Mouse (Mus musculus): ENCODE results near the gene Zbtb2. TPM values are rescaled to one million over a fixed set of nuclear protein-coding genes. Genes with fewer than 3 reads are reported as not detected.

The Zbtb2 gene
- total and polyA plus RNA-seq, 3 experiments, result 7.5 to 21.5 (median 11.9) TPM

DNA sequence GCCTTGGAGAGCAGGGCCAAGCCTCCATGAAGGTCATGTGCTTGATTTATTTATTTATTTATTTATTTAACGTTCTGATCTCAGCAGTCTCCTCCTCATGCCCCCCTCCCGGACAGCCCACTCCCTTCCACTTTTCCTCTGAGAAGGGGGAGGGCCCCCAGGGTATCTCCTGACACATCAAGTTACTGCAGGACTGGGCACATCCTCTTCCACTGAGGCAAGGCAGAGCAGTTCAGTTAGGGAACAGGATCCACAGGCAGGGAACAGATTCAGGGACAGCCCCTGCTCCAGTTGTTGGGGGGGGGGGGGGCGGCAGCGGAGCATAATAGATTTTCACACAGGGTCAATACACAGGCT lies 40.8 kb downstream of the Zbtb2 start:
- Histone ChIP-seq H3K4me3 (ENCODE audit: low read depth, low read length) (no peak overlapping the region), H3K36me3 (replicated peaks) (no peaks in the 10 kb centered on the region), H3K27me3 (ENCODE audit: insufficient read depth, low read length) (peaks cover 3% of the 10 kb centered on the region; the same call in 1 of the 2 replicates), H3K9me3 (replicated peaks) (no peaks in the 10 kb centered on the region), H3K4me1 (ENCODE audit: insufficient read depth, low read depth, low read length) (no peaks in the 10 kb centered on the region)
- ATAC-seq (ENCODE audit: extremely low read depth, insufficient number of reproducible peaks, low FRiP score, poor library complexity, severe bottlenecking) (no peak), DNase-seq (ENCODE audit: low spot score) (no peak)
- no peak for TF ChIP-seq GATA2 (IDR thresholded peaks at IDR 0.05; ENCODE audit: borderline replicate concordance, low read depth, low read length)
- TF ChIP-seq POLR2AphosphoS5 (IDR thresholded peaks at IDR 0.05; ENCODE audit: insufficient replicate concordance, low read depth, low read length), result no peak

DNA sequence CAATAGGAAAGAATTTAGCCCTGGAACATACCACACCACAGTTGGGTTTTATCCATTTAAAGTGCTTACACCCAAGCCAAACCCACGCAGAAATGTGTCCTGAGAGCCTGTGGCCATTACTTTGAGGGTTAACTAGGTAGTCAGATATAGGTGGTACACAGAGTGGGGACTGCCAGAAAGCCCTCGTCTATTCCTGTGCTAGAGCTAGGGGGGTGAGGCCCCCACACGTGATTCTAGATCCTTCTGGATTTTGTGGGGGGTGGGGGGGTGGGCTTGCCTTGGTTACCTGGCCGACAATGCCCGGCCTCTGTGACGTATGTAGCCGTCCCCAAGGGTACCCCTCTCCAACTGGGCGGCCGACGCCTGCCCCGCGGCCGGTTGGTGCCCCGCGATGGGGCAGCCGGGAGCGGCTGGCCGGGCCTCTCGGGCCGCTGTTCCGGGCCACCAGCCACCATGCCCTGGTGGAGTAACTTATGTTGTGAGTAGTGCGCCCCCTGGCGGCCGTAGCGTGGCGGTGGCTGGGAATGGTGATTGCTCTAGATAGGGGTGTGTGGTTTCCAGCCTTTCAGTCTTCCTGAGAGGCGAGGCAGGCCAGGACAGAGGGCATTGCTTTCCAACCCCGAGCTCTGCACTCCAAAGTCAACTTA lies 41.3 kb downstream of the Zbtb2 start:
- H3K4me1 ChIP-seq (ENCODE audit: insufficient read depth, low read depth, low read length), result no peaks in the 10 kb centered on the region
- H3K27me3 ChIP-seq (ENCODE audit: insufficient read depth, low read length), result peaks cover 3% of the 10 kb centered on the region; the same call in 1 of the 2 replicates
- no peak for TF ChIP-seq TAL1 (conservative IDR thresholded peaks at IDR 0.05; ENCODE audit: low read depth, low read length)
- no peak for TF ChIP-seq GATA1 (IDR thresholded peaks at IDR 0.05; ENCODE audit: borderline replicate concordance, low read length)
- no peak for TF ChIP-seq POLR2AphosphoS5 (IDR thresholded peaks at IDR 0.05; ENCODE audit: insufficient replicate concordance, low read depth, low read length)
- no peak for TF ChIP-seq GATA2 (IDR thresholded peaks at IDR 0.05; ENCODE audit: borderline replicate concordance, low read depth, low read length)
- peak; percentile 69; the same call in 1 of the 2 replicates for TF ChIP-seq CTCF (IDR thresholded peaks at IDR 0.05; ENCODE audit: low read depth, low read length)
- H3K9me3 ChIP-seq (replicated peaks), result no peaks in the 10 kb centered on the region
- H3K36me3 ChIP-seq (replicated peaks), result no peaks in the 10 kb centered on the region
- peak overlapping the region; percentile 16; the same call in 1 of the 2 replicates for H3K4me3 ChIP-seq (ENCODE audit: low read depth, low read length)
- DNase-seq (ENCODE audit: low spot score) (peak; percentile 63), ATAC-seq (ENCODE audit: extremely low read depth, insufficient number of reproducible peaks, low FRiP score, poor library complexity, severe bottlenecking) (peak; percentile 63; the same call in 1 of the 2 replicates)

DNA sequence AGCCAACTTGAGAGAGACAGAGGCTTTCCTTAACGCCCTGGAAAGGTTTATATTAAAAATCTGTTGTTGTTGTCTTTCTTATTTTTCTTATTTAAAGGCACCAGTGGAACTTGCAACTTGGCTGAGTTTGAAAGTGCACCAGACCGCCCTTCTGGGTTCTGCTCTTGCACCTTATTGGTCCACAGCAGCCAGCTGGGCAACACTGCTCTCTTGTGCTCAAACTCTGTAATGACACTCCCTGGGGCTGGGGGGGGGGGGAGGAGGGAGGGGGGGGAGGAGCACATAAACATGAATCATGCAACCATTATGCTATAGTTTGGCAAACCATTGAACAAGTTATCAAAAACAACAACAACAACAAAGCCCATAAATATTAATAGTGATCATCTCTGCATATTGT lies 46.5 kb downstream of the Zbtb2 start:
- H3K4me3 ChIP-seq (ENCODE audit: low read depth, low read length), result no peak overlapping the region
- no peaks in the 10 kb centered on the region for H3K4me1 ChIP-seq (ENCODE audit: insufficient read depth, low read depth, low read length)
- no peaks in the 10 kb centered on the region for H3K9me3 ChIP-seq (replicated peaks)
- peaks cover 19% of the 10 kb centered on the region for H3K27me3 ChIP-seq (ENCODE audit: insufficient read depth, low read length)
- TF ChIP-seq TAL1 (conservative IDR thresholded peaks at IDR 0.05; ENCODE audit: low read depth, low read length), result no peak
- no peak for TF ChIP-seq GATA2 (IDR thresholded peaks at IDR 0.05; ENCODE audit: borderline replicate concordance, low read depth, low read length)
- TF ChIP-seq CTCF (IDR thresholded peaks at IDR 0.05; ENCODE audit: low read depth, low read length), result no peak
- no peak for TF ChIP-seq GATA1 (IDR thresholded peaks at IDR 0.05; ENCODE audit: borderline replicate concordance, low read length)
- TF ChIP-seq POLR2AphosphoS5 (IDR thresholded peaks at IDR 0.05; ENCODE audit: insufficient replicate concordance, low read depth, low read length), result no peak
- no peaks in the 10 kb centered on the region for H3K36me3 ChIP-seq (replicated peaks)
- DNase-seq (ENCODE audit: low spot score) (no peak), ATAC-seq (ENCODE audit: extremely low read depth, insufficient number of reproducible peaks, low FRiP score, poor library complexity, severe bottlenecking) (no peak)

DNA sequence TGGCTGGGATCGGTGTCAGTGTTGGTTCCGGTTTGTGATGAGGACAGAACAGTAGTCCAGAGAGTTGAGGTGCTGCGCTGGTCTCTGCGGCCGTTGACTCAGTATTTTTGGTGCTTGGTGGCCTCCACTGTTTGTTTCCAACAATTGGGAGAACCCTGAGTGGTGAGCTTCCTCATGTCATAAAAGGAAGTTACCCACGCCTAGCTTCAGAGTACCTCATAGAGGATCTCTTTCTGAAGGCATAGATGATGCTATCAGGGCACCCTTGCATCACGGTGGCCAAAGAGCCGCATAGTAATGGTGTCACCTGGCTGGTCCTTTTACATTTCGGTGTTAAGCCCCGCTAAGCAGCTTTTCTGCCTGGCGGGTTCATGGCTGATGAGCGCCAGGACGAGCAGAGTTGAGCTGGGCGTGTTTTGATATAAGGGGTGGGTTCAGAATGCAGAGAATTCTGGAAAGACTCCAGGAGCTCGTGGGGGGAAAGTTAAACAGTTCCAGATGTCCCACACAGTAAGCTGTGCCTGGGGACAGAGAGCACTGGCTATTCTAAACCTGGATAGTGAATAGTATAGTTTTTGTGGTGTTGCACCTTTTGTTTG lies 48.9 kb downstream of the Zbtb2 start:
- Histone ChIP-seq H3K4me1 (ENCODE audit: insufficient read depth, low read depth, low read length) (peaks cover 4% of the 10 kb centered on the region; the same call in 1 of the 2 replicates), H3K27me3 (ENCODE audit: insufficient read depth, low read length) (peaks cover 19% of the 10 kb centered on the region), H3K4me3 (ENCODE audit: low read depth, low read length) (no peak overlapping the region), H3K9me3 (replicated peaks) (no peaks in the 10 kb centered on the region), H3K36me3 (replicated peaks) (no peaks in the 10 kb centered on the region)
- ATAC-seq (ENCODE audit: extremely low read depth, insufficient number of reproducible peaks, low FRiP score, poor library complexity, severe bottlenecking) (no peak), DNase-seq (ENCODE audit: low spot score) (no peak)
- TF ChIP-seq GATA2 (IDR thresholded peaks at IDR 0.05; ENCODE audit: borderline replicate concordance, low read depth, low read length) (no peak), POLR2AphosphoS5 (IDR thresholded peaks at IDR 0.05; ENCODE audit: insufficient replicate concordance, low read depth, low read length) (no peak), GATA1 (IDR thresholded peaks at IDR 0.05; ENCODE audit: borderline replicate concordance, low read length) (no peak), TAL1 (conservative IDR thresholded peaks at IDR 0.05; ENCODE audit: low read depth, low read length) (no peak), CTCF (IDR thresholded peaks at IDR 0.05; ENCODE audit: low read depth, low read length) (no peak)

DNA sequence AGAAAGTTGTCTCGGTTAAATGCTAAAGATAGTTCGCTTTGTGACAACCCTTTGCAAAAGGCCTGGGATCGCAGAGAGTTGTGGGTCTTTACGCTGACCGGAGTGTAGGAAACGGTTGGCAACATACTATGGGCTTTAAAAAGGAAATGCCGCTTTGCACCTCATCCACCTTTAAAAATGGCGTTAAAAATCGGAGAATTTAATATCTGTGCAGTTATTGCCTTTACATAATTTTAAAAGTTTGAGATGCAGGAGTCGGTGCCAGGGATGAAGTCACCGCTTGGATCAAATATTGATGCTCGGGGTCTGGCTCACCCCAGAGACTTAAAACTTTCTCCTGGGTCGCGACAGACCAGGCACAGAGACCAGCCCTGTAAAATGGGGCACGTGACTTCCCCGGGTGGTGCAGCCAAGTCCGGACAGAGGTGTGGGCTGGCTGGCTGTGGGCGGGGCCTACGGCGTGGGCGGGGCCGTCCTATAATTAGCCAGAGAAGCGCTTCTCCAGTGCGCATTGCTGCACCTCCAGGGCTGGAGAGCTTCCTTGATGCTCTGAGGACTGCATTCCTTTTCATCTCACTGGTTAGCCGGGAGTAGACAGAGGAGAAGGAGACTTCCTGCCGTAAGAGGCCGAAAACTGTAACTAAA lies 53.7 kb downstream of the Zbtb2 start:
- Histone ChIP-seq H3K4me3 (ENCODE audit: low read depth, low read length) (no peak overlapping the region; the same call in 1 of the 2 replicates), H3K4me1 (ENCODE audit: insufficient read depth, low read depth, low read length) (peaks cover 4% of the 10 kb centered on the region; the same call in 1 of the 2 replicates), H3K27me3 (ENCODE audit: insufficient read depth, low read length) (peaks cover 15% of the 10 kb centered on the region), H3K9me3 (replicated peaks) (no peaks in the 10 kb centered on the region), H3K36me3 (replicated peaks) (no peaks in the 10 kb centered on the region)
- DNase-seq (ENCODE audit: low spot score), result no peak
- TF ChIP-seq TAL1 (conservative IDR thresholded peaks at IDR 0.05; ENCODE audit: low read depth, low read length) (no peak), POLR2AphosphoS5 (IDR thresholded peaks at IDR 0.05; ENCODE audit: insufficient replicate concordance, low read depth, low read length) (no peak), CTCF (IDR thresholded peaks at IDR 0.05; ENCODE audit: low read depth, low read length) (no peak), GATA1 (IDR thresholded peaks at IDR 0.05; ENCODE audit: borderline replicate concordance, low read length) (no peak), GATA2 (IDR thresholded peaks at IDR 0.05; ENCODE audit: borderline replicate concordance, low read depth, low read length) (no peak)
- peak; percentile 22; the same call in 1 of the 2 replicates for ATAC-seq (ENCODE audit: extremely low read depth, insufficient number of reproducible peaks, low FRiP score, poor library complexity, severe bottlenecking)

DNA sequence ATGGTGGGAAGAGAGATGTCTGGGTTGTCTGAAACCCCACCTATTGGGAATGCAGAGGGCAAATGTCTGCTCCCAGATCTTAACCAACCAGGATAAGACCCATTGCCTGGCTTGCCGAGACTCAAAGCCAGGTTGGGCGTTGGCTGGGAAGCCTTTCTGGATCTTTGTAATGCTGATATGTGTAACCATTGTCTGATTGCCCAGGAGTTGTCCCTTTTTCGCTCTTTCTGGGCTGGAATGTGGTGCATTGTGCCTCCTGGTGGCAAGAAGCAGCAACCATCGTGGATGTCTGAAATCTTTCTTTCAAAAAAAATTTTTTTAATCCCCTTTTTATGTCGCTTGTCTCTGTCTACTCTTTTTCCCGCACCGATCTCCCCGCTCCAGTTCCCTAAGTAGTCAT lies 54.6 kb downstream of the Zbtb2 start:
- peaks cover 4% of the 10 kb centered on the region; the same call in 1 of the 2 replicates for H3K4me1 ChIP-seq (ENCODE audit: insufficient read depth, low read depth, low read length)
- no peaks in the 10 kb centered on the region for H3K36me3 ChIP-seq (replicated peaks)
- no peak for TF ChIP-seq GATA1 (IDR thresholded peaks at IDR 0.05; ENCODE audit: borderline replicate concordance, low read length)
- TF ChIP-seq CTCF (IDR thresholded peaks at IDR 0.05; ENCODE audit: low read depth, low read length), result no peak
- TF ChIP-seq TAL1 (conservative IDR thresholded peaks at IDR 0.05; ENCODE audit: low read depth, low read length), result no peak
- no peak for TF ChIP-seq POLR2AphosphoS5 (IDR thresholded peaks at IDR 0.05; ENCODE audit: insufficient replicate concordance, low read depth, low read length)
- TF ChIP-seq GATA2 (IDR thresholded peaks at IDR 0.05; ENCODE audit: borderline replicate concordance, low read depth, low read length), result no peak
- H3K9me3 ChIP-seq (replicated peaks), result no peaks in the 10 kb centered on the region
- H3K27me3 ChIP-seq (ENCODE audit: insufficient read depth, low read length), result peaks cover 10% of the 10 kb centered on the region
- DNase-seq (ENCODE audit: low spot score), result no peak
- no peak for ATAC-seq (ENCODE audit: extremely low read depth, insufficient number of reproducible peaks, low FRiP score, poor library complexity, severe bottlenecking)
- H3K4me3 ChIP-seq (ENCODE audit: low read depth, low read length), result no peak overlapping the region

Measured in G1E (cell line).